Mouse (Mus musculus): ENCODE results near the gene Degs2. TPM values are rescaled to one million over a fixed set of nuclear protein-coding genes. Genes with fewer than 3 reads are reported as not detected.

Degs2 gene
- total RNA-seq, 2 experiments from 2014 or later: 1.3 TPM; not detected in 1

DNA sequence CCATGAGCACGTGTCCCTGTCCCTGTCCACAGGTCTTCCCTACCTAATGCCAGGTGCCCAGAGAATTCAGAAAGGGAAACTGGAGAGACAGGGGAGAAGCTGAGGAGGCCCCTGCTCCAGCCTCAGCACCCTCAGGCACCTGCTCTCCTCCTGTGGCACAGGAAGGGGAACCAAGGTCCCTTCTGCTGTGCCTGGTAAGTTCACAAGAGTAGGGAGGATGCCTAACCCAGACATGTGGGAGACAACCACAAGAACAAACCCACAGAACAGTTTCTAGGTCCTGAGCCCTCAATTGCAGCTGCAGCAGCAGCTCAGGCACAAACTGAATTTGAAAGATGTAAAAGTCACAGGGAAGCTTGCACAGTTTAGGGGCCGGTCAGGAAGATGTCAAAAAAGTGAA is 894 bp downstream of the Degs2 start:
- ATAC-seq (replicated peaks; ENCODE audit: poor library complexity, severe bottlenecking): peak; percentile 36; the same call in 1 of the 2 replicates

DNA sequence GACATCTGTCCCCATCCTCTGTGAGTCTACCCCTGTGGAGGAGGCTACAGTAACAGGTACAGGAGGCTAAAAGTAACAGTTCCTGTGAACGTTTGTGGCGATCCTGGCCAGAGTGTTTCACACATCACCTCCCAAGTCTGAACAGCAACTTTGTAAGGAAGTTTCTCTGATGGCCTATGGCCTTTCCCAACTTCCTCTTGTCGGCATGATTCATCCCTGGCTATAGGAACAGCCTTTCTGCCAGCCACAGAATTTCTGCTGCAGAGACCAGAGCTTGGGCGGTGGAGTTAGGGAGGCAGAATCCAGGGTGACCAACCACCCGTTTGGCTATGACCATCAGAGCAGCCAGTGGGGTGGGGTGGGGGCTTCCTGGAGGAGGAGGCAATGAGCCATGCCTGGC is 2.1 kb downstream of the Degs2 start:
- peak; percentile 66 for ATAC-seq (replicated peaks; ENCODE audit: poor library complexity, severe bottlenecking)

DNA sequence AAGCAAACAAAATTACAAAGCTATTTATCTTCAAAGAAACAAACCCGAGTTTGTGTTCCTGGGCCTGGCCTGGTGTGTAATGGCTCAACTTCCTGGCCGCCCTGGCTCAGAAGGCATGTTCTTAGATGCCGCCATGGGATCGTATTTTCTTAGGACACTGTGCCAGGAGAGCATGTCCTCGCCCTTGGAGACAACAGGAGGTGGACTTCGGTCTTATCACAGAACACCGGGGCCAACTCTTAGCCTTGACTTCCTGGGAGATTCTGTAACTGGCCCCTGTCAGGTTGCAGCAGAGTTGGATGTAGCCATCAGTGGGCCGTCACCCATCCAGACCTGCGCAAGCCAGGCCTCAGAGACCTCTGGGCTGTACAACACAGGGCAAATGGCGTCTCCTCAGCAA is 2.5 kb downstream of the Degs2 start:
- peak; percentile 13; the same call in 1 of the 2 replicates for ATAC-seq (replicated peaks; ENCODE audit: poor library complexity, severe bottlenecking)

DNA sequence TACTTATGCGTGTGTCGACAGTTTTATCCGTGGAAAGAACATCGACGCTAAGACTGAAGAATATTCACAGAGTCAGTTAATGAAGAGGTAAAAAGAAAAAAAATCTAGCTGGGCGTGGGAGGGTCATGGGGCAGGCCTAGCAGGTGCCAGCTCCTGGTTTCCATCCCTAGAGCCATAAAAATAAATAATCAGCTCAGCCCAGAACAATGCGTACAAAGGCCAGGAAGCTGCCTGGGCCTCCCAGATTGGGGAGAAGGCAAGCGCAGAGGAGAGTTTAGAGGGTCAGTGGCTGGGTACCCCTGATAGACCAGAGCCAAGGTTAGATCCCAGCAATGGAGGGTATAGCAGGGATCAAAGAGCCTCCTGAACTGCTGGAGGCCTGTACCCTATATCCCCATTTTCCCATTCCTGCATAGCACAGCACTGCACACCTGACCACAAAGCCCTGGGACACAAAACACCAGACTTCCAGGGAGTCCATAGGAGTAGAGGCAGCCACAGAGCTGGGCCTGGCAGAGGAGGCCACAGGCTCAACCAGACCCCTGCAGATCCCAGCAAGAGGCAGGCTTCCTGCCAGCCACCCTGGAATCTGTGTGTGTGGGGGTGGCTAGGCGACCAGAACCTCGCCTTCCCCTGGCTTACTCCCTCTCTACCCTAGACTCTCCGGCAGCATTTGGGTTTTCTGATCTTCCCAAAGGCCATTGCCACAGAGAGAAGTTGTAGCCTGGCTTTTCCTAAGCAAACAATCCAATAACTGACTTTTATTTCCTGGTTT is 3.2 kb downstream of the Degs2 start:
- ATAC-seq (replicated peaks; ENCODE audit: poor library complexity, severe bottlenecking): no peak

DNA sequence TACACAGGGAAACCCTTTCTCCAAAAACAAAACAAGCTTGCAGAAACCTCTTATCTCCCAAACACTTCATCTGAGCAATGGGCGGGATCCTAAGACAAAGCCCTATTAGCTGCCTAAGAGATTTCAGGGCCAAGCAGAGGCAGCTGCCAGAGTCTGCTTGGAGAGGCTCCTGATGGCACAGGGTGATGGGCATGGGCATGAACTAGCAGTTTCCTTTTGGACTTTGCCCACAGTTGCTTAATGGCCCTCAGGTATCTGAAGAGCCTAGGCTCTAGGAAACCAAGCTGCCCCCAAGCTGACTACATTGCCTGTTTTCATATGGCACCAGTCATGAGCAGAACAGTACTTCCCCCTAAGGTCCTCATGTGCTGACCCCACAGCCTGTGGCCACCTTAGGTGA is 7.9 kb downstream of the Degs2 start:
- no peak for ATAC-seq (replicated peaks; ENCODE audit: poor library complexity, severe bottlenecking)

DNA sequence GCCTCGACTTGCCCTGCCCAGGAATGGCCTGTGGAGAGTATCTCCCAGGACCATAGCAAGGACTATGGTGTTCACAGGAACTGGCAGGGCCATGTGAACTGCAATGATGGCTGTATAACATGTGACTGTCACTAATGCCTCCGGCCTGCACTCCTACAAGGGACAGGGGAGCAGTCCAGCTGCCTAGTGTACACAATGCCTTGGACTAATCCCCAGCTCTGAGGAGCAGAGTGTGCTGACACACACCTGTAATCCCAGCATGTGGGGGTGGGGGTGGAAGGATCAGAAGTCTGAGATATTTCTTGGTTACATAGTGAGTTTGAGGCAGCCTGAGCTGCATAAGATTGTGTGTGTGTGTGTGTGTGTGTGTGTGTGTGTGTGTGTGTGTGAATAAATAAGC is 8.5 kb downstream of the Degs2 start:
- ATAC-seq (replicated peaks; ENCODE audit: poor library complexity, severe bottlenecking): no peak

DNA sequence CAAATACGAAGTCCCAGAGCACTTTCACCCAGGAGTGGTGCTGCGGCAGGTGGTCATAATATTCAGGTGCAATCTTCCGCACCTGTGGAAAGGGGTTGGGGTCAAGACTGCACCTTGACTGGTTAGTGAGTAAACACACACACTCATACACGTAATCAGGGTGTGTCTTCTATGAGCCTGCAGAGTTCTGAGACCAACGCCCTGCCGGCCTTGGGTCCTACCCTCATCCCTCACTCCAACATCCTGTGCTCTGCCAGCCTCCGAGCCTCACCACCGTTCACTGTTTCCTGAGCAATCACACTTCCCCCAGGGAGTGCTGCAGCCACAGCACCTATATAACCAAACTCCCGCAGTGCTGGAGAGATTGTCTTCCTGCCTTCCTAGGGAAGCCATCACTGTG is 11.6 kb downstream of the Degs2 start:
- ATAC-seq (replicated peaks; ENCODE audit: poor library complexity, severe bottlenecking): no peak

DNA sequence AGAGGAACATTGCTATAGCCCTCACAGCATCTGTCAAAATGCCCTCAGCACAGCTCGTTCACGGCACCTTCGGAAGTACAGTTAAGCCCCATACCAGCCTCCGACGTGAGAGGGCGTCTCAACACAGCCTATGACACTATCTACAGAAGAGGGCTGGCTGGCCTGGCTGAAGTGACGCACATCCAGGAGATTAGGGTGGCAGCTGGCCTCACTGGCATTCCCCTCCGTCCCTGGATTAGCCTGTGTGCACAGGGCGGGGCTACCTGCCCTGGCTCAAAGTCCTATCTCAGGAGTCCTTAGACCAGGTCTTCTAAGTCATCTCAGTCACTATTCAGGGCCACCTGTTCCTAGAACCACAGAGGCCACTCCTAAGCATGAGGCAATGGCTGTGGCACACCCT is 12.9 kb downstream of the Degs2 start:
- ATAC-seq (replicated peaks; ENCODE audit: poor library complexity, severe bottlenecking): no peak

DNA sequence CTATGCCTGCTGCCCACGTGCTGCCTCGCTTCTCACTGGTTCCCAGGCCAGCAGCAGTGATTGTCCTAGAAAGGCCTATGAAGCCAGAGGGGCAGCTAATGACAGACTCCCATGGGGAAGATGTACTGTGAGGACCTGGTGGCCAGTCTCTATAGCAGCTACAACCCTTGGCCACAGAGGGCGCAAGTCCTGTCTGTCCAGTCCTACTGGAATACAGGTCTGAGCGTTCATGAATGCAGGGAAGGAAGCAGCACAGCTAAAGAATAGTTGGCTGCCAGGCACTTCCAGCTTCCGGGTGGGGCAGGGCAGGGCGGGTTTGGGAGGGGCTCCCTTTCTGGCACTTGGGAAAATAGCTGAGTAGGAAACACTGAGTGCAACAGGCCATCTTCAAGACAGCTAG is 15.2 kb downstream of the Degs2 start:
- ATAC-seq (replicated peaks; ENCODE audit: poor library complexity, severe bottlenecking): 0 out of 2 replicates have a peak, but pooled peaks have one; percentile 35

DNA sequence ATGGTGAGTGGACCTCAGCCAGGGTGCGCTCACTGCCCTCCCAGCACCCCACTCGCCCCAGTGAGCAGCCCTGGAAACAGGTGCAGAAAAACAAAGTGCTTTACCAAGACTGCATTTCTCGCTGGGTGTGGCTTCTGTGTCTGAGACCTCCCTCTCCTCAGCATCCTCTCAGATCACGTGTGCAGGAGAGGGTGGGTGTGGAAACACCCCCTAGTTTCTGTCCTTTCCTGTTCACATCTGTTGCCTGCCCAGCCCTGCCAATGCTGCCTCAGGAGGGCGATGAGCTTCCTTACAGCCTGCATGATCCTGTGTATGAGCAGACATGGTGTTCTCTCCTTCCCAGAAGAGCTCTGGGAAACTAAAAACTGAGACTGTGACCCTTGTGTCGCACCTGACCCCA is 15.7 kb downstream of the Degs2 start:
- ATAC-seq (replicated peaks; ENCODE audit: poor library complexity, severe bottlenecking): no peak

DNA sequence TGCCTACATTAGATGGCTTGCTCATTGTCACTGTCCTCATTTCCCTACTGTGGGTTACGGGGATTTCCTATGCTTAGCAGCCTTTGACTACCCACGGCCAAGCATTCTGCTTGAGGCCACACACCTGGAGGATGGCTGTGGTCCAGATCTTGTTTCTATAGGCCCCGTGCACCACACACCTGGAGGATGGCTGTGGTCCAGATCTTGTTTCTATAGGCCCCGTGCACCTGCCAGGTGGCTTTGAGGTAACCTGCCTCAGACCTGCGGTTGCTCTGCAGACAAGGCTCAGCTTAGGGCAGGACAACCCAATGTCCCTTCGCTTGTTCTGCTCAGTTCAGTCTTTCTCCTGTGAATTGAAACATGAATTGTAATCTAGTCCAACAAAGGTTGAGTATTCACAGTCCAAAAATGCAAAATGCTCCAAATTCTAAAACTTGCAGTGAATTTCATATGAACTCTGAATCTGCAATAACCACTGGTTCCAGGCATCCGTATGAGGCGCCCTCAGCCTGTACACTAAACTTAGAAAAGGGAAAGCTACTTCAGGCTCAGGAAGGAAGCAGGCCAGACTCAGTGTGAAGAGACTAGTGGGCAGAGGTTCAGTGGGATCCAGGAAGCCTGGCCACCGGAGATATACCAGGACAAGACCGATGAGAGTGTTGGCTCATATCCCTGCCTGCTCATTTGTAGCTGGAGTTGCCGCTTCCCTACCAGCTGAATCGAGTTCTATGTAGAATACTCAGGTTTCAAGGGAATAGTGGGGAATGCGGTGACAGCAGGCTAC is 19.7 kb downstream of the Degs2 start:
- no peak for ATAC-seq (replicated peaks; ENCODE audit: poor library complexity, severe bottlenecking)

DNA sequence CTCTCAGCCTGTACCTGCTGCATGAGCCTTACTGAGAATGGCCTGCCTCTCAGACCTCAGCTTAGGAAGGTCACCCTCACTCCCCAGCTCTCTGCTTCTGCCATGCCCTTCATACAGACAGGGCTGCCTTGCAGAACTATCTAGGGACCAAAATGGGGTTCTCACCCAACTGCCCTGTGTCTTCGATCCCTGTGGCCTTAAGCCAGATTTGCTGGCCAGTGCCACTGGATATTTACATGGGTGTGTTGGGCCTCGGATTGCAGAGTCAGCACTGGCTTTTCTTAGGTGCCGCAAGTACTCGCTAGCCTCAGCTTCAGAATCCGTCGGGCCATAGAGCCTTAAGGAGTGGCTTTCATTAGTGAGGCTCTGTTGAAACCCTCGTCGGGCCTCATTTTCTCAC is 21.3 kb downstream of the Degs2 start:
- no peak for ATAC-seq (replicated peaks; ENCODE audit: poor library complexity, severe bottlenecking)

DNA sequence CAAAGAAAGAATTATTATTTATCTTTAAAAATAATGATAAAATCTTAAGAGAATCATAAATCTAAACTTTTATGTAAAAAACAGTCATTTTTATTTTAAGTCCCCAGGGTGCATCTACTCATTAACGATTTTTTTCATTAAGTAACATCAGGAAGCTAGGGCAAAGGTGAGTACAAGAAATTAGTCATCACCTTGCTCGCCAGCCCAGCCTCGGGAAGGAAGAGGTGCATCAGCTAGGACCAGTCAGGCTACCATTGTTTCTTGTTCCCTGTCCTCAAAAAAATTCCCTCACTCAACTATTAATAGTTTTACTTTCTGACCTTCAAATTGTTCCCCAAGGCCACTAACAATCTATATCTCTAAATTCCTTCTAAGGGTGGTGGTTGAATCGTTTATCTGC is 23.7 kb downstream of the Degs2 start:
- no peak for ATAC-seq (replicated peaks; ENCODE audit: poor library complexity, severe bottlenecking)

DNA sequence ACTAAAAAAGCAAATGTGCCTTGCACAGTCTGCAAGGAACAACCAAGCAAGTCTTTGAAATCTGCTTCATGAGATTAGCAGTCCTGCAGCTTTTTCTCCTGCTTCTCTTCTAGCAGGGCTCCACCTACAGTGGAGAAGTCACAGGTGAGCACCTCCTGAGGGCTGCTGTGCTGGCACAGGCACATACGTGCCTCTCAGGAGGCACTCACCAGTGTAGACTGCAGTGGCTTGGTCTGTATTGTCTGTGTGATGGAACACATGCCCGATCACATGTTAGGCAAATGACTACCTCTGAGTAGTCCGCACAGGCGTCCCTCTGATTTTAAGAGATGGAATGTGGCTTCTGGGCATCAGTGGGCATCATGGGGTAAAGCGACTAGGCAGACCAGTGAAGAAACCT is 25.0 kb downstream of the Degs2 start:
- no peak for ATAC-seq (replicated peaks; ENCODE audit: poor library complexity, severe bottlenecking)

DNA sequence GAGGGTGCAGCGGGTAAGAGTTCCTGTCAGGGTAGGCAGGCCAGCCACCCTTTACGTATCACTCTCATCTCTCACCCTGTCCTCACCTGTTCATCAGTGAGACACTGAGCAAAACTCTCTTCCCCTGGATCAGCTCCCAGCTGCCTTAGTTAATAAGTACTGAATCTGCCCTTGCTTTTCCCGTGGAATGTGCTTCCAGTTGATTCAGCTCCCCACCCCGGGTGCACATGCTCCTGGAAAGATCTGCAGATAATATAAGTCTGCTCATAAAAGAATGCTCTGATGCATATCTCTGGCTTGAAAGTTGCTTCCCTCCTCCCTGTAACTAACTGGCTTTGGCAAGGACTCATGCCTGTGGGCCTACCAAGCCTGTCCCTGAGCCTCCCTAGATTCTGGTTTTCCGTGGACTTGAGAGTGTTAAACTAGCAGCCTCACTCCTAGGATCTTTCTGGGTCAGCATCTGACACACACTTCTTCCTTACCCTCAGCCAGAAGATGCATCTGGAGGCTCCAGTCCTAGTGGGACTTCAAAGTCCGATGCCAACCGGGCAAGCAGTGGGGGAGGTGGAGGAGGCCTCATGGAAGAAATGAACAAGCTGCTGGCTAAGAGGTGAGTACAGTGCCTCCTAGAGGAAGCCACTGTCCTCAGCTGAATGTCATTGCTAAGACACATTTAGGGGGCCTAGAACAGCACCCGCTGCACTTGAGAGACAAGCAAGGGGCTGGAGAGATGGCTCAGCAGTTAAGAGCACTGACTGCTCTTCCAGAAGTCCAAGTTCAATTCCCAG is 26.3 kb downstream of the Degs2 start:
- ATAC-seq (replicated peaks; ENCODE audit: poor library complexity, severe bottlenecking): no peak

DNA sequence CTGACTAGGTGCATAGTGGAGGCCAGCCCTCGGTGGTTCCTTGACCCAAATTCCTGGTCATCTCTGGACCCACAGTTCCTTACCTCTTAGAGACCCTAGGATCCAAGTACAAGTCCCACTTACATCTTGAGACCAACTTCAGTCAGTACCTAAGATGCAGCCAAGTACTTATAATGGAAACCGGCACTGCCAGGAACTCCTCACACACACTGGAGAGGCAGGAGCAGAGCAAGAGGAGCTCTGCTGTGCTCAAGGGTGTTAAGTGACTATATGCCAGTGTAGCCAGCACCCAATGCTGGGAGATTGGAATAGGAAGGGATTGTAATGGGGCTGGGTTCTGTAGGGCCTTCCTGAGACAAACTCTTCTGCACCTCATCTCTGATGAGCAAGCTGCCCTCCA is 27.2 kb downstream of the Degs2 start:
- no peak for ATAC-seq (replicated peaks; ENCODE audit: poor library complexity, severe bottlenecking)

DNA sequence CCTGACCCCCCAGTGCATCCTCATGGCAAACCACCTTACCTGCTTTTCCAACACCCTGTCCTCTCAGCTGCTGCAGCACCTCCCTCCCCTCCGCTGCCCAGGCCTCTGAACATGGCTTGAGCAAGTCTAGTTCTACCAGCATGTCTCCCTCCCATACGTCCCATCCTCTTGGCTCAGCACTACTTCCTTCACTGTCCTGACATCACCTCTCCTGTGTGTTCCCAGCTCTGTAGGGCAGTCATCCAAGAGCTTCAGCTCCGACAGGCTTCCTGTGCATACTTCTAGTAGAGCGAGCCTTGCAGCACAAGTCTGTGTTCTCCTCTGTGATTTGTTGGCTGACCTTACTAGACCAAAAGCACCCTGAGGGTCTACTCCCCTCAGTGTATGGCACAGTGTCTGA is 27.6 kb downstream of the Degs2 start:
- no peak for ATAC-seq (replicated peaks; ENCODE audit: poor library complexity, severe bottlenecking)

DNA sequence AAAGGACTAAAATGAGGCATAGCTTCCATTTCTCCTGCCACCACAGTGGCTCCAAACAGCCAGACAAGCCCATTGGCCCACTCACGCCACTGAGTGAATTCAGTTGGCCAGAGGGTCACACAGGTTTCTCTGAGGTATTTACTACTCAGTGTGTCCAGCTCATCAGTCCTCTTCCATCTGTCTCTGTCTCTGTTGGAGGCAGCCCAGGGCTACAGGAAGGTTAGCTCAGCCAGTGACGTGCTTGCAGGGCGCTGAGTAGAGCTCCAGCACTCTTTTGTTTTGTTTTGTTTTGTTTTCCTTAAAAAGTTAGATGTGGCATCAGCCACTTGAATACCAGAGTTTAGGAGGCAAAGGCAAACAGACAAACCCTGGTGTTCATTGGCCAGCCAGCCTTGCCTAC is 28.6 kb downstream of the Degs2 start:
- ATAC-seq (replicated peaks; ENCODE audit: poor library complexity, severe bottlenecking): no peak

DNA sequence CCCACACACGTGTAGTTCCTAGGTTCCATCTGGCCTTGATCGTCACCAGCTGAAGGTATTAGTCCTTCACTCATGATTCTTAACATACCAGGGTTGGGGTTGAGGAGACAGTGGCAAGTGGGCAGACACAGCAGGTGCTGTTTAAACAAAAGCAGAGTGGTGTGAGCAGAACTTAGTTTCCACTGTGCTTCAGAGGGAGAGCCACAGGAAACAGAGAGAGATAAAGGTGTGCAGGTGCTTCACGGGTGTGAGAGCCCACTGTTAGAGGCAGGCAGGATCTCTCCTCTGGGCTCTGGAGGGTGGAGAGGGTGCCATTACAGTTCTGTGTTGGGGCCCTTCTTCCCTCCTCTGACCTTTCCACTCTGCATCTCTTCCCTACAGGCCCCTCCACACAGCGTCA is 29.2 kb downstream of the Degs2 start:
- no peak for ATAC-seq (replicated peaks; ENCODE audit: poor library complexity, severe bottlenecking)

DNA sequence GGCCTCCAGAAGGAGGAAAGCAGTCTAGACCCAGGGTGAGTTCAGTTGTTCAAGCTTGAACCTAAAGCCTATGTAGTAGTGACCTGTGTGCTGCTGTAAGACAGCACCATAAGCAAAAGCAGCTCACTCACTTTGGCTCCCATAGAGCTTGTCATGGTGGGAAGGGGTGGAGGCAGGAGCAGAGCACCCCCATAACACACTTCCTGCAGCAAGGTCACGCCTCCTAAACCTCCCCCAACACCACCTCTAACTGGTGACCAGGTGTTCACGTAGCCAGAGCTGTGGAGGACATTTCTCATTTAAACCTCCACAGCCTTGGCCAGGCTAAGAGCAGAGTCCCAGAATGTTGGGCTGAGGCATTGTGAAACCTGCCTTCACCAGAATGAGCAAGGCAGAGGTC is 30.6 kb downstream of the Degs2 start:
- ATAC-seq (replicated peaks; ENCODE audit: poor library complexity, severe bottlenecking): no peak

DNA sequence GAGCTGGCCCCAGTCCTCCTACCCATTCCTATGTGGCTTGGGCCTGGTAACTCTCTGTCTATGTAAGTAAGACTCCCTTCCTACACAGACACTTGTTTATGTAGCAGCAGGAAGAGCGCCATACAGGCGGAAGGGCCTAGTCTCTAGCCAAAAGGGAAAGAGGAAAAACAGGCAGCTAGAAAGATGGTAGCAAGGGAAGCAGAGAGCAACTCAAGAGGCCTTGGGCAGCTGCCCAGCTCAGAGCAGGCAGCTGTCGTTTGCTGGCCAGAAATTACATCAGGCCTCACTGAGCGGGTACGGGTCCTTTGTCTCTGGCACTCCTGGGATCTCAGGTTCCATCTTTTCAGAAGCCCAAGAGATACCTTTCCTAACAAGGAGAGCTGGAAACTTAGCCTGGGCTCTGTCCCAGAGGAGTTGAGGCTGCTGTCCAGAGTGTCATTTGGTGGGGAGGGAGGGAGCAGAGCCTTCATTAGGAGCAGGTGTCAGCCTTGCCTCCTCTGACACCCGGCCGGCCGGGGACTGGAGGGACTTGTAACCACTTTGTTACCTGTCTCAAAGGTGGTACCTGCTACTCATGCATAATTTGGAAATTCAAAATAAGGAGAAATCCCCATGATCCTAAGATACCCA is 33.4 kb downstream of the Degs2 start:
- no peak for ATAC-seq (replicated peaks; ENCODE audit: poor library complexity, severe bottlenecking)

Measured in granulocyte monocyte progenitor cell, adult 5-6 weeks (primary cell).